Mouse (Mus musculus) cortical plate, adult 2 months (tissue): ENCODE measurements around the gene 1700056E22Rik.

ENCODE experiments used
- CTCF ChIP-seq: fragments of 200-500 bp; IDR thresholded peaks from 2 replicates; pipeline ENCODE4 v1.5.1; 2011; ENCODE audit warnings: mild to moderate bottlenecking, control low read depth, low read length; ENCODE audit not compliant: insufficient read depth; ENCODE audit errors: extremely low read depth
- POLR2A ChIP-seq: fragments of 200-500 bp; IDR thresholded peaks from 2 replicates; pipeline ENCODE4 v1.6.1; 2011; ENCODE audit warnings: mild to moderate bottlenecking, low read length, control low read depth; ENCODE audit not compliant: insufficient read depth; ENCODE audit errors: extremely low read depth

DNA sequence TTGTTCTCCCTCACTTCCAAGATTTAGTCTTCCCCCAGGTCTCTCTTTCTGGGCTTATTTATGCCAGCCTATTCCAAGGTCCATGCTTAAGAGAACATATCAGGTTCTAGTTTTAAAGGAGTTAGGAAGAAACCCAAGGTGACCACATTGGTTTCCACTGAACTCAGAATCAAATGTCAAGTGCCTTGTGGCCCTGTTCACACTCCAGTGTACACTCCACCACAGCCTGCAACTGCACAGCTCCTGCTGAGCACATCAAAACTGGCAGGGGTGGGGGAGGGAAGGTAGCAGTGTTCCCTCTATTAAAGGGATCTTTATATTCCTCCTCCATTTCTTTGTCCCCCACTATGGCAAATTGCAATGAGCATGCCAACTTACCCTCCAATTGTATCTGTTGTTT lies 28.0 kb downstream of the 1700056E22Rik start:
- no peak for TF ChIP-seq CTCF
- no peak for TF ChIP-seq POLR2A
